Mouse (Mus musculus): Measurements from ENCODE around the gene Ces2h. TPM values are rescaled to one million over a fixed set of nuclear protein-coding genes. Genes with fewer than 3 reads are reported as not detected.
"Not testable (repeated sequence)": the region's sequence is repeated elsewhere in the genome, so short reads cannot be mapped to it uniquely, and the experiment has no call there.

The Ces2h gene
- total RNA-seq (2021): 1 to 10 TPM in 1 of 2 experiments, under 1 TPM in 1; 0.85 to 2.1 TPM
- long read RNA-seq, experiment 1, partial matches to known transcripts: 0 of 4 reads
- long read RNA-seq, experiment 1, other reads (novel, unspliced or antisense): 2 of 4 reads
- long read RNA-seq, experiment 2, partial matches to known transcripts: 0 of 1 reads
- long read RNA-seq, experiment 2, other reads (novel, unspliced or antisense): 0 of 1 reads

- no peak for DNase-seq
Measured at GRCm38 (mm10) chr8:105000586-105000985, at the start of gene Ces2h. Gene Ces2h, plus strand, starts transcription at chr8:105000853.

DNA sequence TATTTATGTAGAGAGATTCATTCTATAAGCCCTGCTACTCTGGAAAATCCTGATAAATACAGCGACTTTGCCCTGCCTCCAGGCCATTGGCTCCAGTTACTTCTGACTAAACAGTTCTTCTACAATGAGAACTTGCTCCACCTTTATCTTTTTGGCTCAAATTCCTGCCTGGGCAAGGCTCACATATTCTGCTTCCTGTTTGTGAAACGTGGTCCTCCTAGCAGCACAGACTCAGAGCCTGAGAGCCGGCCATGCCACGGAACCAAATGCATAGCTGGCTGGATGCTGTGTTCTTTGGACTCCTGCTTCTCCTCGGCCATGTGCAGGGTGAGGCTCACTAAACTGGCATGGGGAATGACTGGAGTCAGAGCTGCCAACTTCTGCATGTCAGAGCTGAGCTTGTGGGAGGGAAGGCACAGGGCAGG is 39.1 kb upstream of the Ces2h start, which contains the start of gene Ces2g:
TSS of gene Ces2g (plus strand) at position 182 of the 425 bp plus-strand sequence.
- DNase-seq: peak; percentile 16

- DNase-seq: no peak
Measured at GRCm38 (mm10) chr8:104962229-104962901, 38.3 kb upstream of the Ces2h start.

- DNase-seq: no peak
Measured at GRCm38 (mm10) chr8:104963375-104963894, 37.2 kb upstream of the Ces2h start.

- DNase-seq: no peak
Measured at GRCm38 (mm10) chr8:104984126-104984525, 16.5 kb upstream of the Ces2h start.

DNA sequence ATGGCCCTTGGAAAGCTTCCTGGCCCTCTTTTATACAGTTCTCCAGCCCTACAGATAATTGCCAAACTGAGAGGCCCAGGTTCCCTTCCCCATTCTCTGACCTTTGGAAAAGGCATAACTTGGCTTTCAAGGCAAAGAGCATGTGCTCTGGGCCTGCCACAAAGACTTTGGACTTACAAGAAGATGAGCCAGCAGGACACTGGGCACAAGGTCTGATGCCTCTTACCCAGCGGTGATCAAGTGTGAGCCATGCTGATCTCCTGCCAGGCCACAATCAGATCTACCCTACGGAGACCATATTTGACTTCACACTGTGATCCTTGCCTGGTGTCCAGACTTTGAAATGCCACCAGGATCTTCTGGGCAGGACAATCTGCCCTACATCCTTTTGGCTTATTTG is 15.7 kb upstream of the Ces2h start:
- DNase-seq: no peak

- DNase-seq: no peak
Measured at GRCm38 (mm10) chr8:104998191-104998590, 2.5 kb upstream of the Ces2h start.

- DNase-seq: no peak
Measured at GRCm38 (mm10) chr8:104999183-104999582, 1.5 kb upstream of the Ces2h start.

DNA sequence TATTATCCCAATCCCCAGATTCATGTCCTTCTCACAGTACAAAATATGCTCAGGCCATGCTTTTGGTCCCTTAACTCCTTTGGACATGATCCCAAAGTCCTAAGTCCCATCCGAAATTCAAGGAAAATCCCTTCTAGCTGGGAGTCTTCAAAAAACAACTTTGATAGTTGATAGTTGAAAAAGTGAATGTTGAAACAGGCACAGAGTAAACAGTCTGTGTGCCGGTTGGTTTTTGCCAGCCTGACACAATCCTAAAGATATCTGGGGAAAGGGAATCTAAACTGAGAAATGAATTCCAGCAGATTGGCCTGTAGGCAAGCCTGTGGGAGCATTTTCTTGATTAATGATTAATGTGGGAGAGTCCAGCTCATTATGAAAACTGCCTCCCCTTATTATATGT is 9.3 kb downstream of the Ces2h start:
- DNase-seq: no peak

GRCm38 (mm10) chr8:105011136-105011535 is 10.5 kb downstream of the Ces2h start:
- no peak for DNase-seq

- DNase-seq: no peak
Measured at GRCm38 (mm10) chr8:105014391-105014790, 13.7 kb downstream of the Ces2h start.

DNA sequence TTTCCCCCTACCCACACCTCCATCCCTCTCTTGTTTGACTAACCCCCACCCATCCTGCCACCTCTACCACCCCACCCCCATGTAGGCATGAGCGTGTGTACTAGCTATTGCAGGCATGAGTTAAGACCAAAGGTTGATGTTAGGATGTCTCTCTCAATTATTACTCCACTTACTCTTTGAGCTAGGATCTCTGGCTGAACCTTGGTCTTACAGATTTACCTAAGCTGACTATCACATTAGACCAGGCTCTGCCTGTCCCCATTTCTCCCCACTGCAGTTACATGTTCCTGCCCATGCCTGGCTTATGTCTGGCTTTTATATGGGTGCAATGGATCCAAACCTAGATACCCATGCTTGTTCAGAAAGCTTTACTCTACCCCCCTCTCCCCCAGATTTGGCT is 21.3 kb downstream of the Ces2h start:
- DNase-seq: no peak

GRCm38 (mm10) chr8:105023087-105023486 is 22.4 kb downstream of the Ces2h start:
- DNase-seq: no peak

DNA sequence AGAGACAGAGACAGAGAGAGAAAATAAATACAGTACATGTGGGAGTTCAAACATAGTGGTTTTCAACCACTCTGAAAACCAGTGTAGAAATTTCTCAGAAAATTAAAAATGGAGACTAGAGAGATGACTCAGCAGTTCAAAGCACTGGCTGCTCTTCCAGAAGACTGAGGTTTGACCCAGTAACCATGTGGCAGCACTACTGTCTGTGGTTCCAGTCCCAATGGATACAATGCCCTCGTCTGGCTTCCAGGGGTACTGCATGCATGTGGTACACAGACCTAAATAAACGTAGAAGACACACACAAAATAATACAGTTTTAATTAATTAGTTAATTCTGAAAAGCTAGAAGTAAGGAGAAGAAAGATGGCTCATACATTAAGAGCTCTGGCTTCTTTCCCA is 24.4 kb downstream of the Ces2h start:
- DNase-seq: no peak

GRCm38 (mm10) chr8:105043510-105043909 is 42.9 kb downstream of the Ces2h start:
- DNase-seq: no peak

- DNase-seq: no peak
Measured at GRCm38 (mm10) chr8:105045824-105046401, 45.3 kb downstream of the Ces2h start.

DNA sequence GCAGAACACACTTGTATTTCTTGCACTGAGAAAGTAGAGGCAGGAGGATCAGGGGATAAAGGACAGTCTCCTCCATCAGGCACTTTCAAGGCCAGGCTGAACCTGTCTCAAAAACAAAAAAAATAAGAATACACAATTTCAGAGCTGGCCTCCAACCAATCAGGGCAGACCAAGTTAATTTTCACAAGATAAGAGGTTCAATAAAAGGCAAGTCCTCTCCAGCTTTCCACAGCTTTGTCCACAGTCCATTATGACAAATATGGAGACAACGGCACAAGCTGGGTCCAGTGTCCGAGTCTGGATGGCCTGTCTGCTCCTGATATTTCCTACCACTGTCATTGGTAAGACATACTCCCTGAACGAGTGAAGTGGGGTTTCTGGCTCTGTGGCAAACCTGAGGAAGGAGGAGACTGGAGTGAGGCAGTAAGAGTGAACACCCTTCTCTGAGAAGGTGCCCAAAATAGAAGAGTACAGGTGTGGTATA is 47.8 kb downstream of the Ces2h start, which contains the start of gene Ces3a:
TSS of gene Ces3a (plus strand) at position 231 of the 484 bp plus-strand sequence.
- DNase-seq: no peak

DNA sequence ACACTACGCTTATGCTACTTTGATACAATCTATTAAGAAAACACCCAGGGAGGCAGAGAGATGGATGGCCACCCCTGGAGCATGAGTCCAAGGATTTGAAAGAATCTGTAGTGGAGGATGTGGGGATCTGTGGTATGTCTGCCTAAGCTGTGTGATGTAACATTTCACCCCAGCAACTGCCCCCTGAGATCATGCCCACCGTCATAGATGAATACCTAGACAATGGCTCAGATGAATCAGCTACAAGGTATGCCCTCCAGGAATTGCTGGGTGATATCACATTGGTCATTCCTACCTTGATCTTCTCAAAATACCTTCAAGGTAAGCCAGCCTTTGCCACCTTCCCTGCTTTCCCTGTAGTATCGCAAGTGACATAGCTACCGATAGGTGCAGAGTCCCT is 55.6 kb downstream of the Ces2h start:
- no peak for DNase-seq

- DNase-seq: no peak
Measured at GRCm38 (mm10) chr8:105060056-105060455, 59.4 kb downstream of the Ces2h start.

- DNase-seq: peak; percentile 51
Measured at GRCm38 (mm10) chr8:105066761-105067160, 66.1 kb downstream of the Ces2h start.

DNA sequence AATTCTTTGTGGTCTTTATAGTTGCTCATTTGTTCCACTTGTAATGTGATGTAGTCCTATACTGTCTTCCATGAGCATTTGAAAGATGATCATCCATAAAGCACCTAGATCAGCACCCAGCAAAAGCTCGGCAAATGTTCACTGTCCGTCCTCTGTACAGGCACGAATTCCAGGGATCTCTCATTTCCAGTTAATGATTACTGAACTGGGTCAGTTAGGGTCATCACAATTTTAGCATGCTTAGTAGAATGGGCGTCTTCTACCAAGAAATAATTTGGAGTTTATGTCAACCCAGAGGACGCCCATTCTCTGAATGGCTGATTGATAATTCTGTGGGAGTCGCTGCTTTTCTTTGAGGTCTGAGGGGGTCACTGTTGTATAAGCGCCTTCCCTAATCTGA is 67.3 kb downstream of the Ces2h start:
- not testable (repeated sequence) for DNase-seq

- no peak for DNase-seq
Measured at GRCm38 (mm10) chr8:105068971-105069370, 68.3 kb downstream of the Ces2h start.
